In the genomic region with DNA sequence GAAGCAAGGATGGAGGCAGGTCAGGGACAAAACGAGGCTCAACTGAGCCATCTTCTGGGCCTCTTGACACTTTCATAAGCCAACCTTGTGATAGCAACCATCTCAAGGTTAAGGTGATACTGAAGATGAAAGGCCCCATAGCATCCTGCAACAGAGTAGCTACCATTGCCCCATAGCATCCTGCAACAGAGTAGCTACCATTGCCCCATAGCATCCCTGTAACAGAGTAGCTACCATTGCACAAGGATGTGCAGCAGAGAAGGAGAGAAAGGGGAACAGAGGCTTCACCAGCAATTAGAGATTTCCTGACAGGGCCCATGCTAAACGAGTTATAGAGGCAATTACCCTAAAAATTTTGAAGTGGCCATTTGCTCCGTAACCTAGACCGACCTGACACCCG, we compare ENCODE assay signal across 18 mouse cellular contexts.
A peak's percentile ranks its signal among the peaks of the same experiment; 100 is the strongest.
DNase-seq lines count a peak whose midpoint lies in the region; ATAC-seq and TF ChIP-seq lines count a peak whose summit lies in the region.
"Had no signal": no experiment of that assay in that cellular context is flagged by ENCODE, and none has a peak within 500 bp of the region (broad histone marks: within the 10 kb centered on the region; RNA-seq: fewer than 3 reads in every experiment).

No protein-coding gene starts in this region.

- no peaks in the 10 kb centered on the region for H3K9me3 ChIP-seq in lung, postnatal 0 days (ENCODE audit: low read length)
- H3K9me3 ChIP-seq: embryonic facial prominence, embryonic 13.5 days; forebrain, embryonic 12.5 days; heart, embryonic 12.5 days; hindbrain, embryonic 15.5 days had no signal

- no peaks in the 10 kb centered on the region for H3K36me3 ChIP-seq in lung, postnatal 0 days (ENCODE audit: insufficient read depth, low read length)
- H3K36me3 ChIP-seq: embryonic facial prominence, embryonic 13.5 days; forebrain, embryonic 12.5 days; heart, embryonic 12.5 days; hindbrain, embryonic 15.5 days had no signal

- H3K27me3 ChIP-seq in lung, postnatal 0 days (replicated peaks; ENCODE audit: insufficient read depth, low read length): no peaks in the 10 kb centered on the region
- H3K27me3 ChIP-seq: embryonic facial prominence, embryonic 13.5 days; forebrain, embryonic 12.5 days; heart, embryonic 12.5 days; hindbrain, embryonic 15.5 days had no signal

- H3K27ac ChIP-seq in lung, postnatal 0 days (ENCODE audit: low read length): no peak overlapping the region
- peak overlapping the region; percentile 64; the same call in 1 of the 2 replicates for H3K27ac ChIP-seq in bone marrow, adult 2 months (ENCODE audit: control insufficient read depth, insufficient read depth, low read depth, low read length, poor library complexity)
- H3K27ac ChIP-seq: embryonic facial prominence, embryonic 13.5 days; forebrain, embryonic 12.5 days; hindbrain, embryonic 15.5 days had no signal

- no peak overlapping the region for H3K9ac ChIP-seq in lung, postnatal 0 days (replicated peaks; ENCODE audit: low read depth)
- H3K9ac ChIP-seq: embryonic facial prominence, embryonic 13.5 days; forebrain, embryonic 12.5 days; heart, embryonic 12.5 days; hindbrain, embryonic 15.5 days had no signal

- H3K4me1 ChIP-seq in lung, postnatal 0 days (ENCODE audit: insufficient read depth, low read depth, low read length): no peaks in the 10 kb centered on the region
- H3K4me1 ChIP-seq in bone marrow, adult 2 months (ENCODE audit: control insufficient read depth, insufficient read depth, low read length): peaks cover 10% of the 10 kb centered on the region
- H3K4me1 ChIP-seq: embryonic facial prominence, embryonic 13.5 days; forebrain, embryonic 12.5 days; heart, embryonic 12.5 days; hindbrain, embryonic 15.5 days had no signal

- H3K4me3 ChIP-seq in lung, postnatal 0 days (ENCODE audit: low read depth, low read length): no peak overlapping the region
- no peak overlapping the region for H3K4me3 ChIP-seq in bone marrow, adult 2 months (replicated peaks; ENCODE audit: control insufficient read depth, low read depth, low read length)
- H3K4me3 ChIP-seq: embryonic facial prominence, embryonic 13.5 days; forebrain, embryonic 12.5 days; heart, embryonic 12.5 days; hindbrain, embryonic 15.5 days had no signal

- TF ChIP-seq POLR2A in bone marrow, adult 2 months (IDR thresholded peaks at IDR 0.05; ENCODE audit: borderline replicate concordance, control insufficient read depth, low read depth, low read length): no peak

- WGBS in lung, postnatal 0 days: 81% methylated on average over 5 of the region's 5 CpGs
- 41% methylated on average over 5 of the region's 5 CpGs for WGBS in bone marrow, adult 2 months

- H3K4me2 ChIP-seq in lung, postnatal 0 days (replicated peaks; ENCODE audit: low read depth, low read length): no peak overlapping the region
- H3K4me2 ChIP-seq: embryonic facial prominence, embryonic 13.5 days; forebrain, embryonic 12.5 days; heart, embryonic 12.5 days; hindbrain, embryonic 15.5 days had no signal

- peak; percentile 35 for DNase-seq in lung, postnatal 0 days (ENCODE audit: low spot score)
- DNase-seq in lung, postnatal 14 days: no peak
- DNase-seq in heart, postnatal 14 days: no peak
- DNase-seq in right cerebral cortex, adult 2 months (ENCODE audit: low spot score in 2 of 2): no peak
- DNase-seq: adrenal gland, adult 2 months; adrenal gland, postnatal 25 days; cerebellum, adult 8-10 months; cerebellum, postnatal 14 days; gastrocnemius, postnatal 14 days; heart, postnatal 36 days had no signal

- no peak for ATAC-seq in lung, postnatal 0 days
- peak; percentile 78 for ATAC-seq in megakaryocyte, adult 5-6 weeks (ENCODE audit: poor library complexity, severe bottlenecking)
- peak; percentile 92 for ATAC-seq in neutrophil, adult 5-6 weeks (ENCODE audit: extremely low read depth, insufficient number of reproducible peaks, low FRiP score, poor library complexity, severe bottlenecking)
- ATAC-seq: forebrain, embryonic 16.5 days had no signal

- no peak for TF ChIP-seq EP300 in lung, postnatal 0 days (IDR thresholded peaks at IDR 0.05)

- TF ChIP-seq CTCF in lung, postnatal 0 days (IDR thresholded peaks at IDR 0.05): no peak
- TF ChIP-seq CTCF in bone marrow, adult 2 months (IDR thresholded peaks at IDR 0.05; ENCODE audit: control insufficient read depth, insufficient read depth, low read length): no peak

- intact Hi-C loops in heart, postnatal 14 days (cut with DNase I): no loop called here
